Mouse (Mus musculus) small intestine, adult 2 months (tissue): ENCODE data around the gene Mfsd13b. TPM values are rescaled to one million over a fixed set of nuclear protein-coding genes. Genes with fewer than 3 reads are reported as not detected.
"Not testable (repeated sequence)": the region's sequence is repeated elsewhere in the genome, so short reads cannot be mapped to it uniquely, and the experiment has no call there.

Experiments used
- H3K27ac ChIP-seq: fragments of 200-500 bp; 2 replicates; pipeline ENCODE4 v1.5.1; 2012; ENCODE audit warnings: low read depth, low read length, control low read depth, inconsistent platforms; ENCODE audit not compliant: insufficient read depth
- H3K27me3 ChIP-seq: fragments of 200-500 bp; 2 replicates; pipeline ENCODE4 v1.6.1; 2012; ENCODE audit warnings: mild to moderate bottlenecking, moderate library complexity, low read length, inconsistent platforms; ENCODE audit not compliant: control insufficient read depth, insufficient read depth
- H3K36me3 ChIP-seq: fragments of 200-500 bp; 2 replicates; pipeline ENCODE4 v1.6.1; 2012; ENCODE audit warnings: mild to moderate bottlenecking, low read length, control low read depth, inconsistent platforms; ENCODE audit not compliant: control insufficient read depth, insufficient read depth
- H3K4me1 ChIP-seq: fragments of 200-500 bp; 2 replicates; pipeline ENCODE4 v1.6.1; 2012; ENCODE audit warnings: low read length, inconsistent platforms, mixed read lengths; ENCODE audit not compliant: control insufficient read depth, insufficient read depth, insufficient read length
- H3K4me3 ChIP-seq: fragments of 200-500 bp; 2 replicates; pipeline ENCODE4 v1.5.1; 2012; ENCODE audit warnings: low read depth, mild to moderate bottlenecking, control low read depth, inconsistent platforms, low read length, moderate library complexity
- CTCF ChIP-seq: fragments of 200-500 bp; IDR thresholded peaks from 2 replicates; pipeline ENCODE4 v1.5.1; 2012; ENCODE audit warnings: low read depth, mild to moderate bottlenecking, control low read depth, inconsistent platforms, low read length, moderate library complexity, mixed read lengths; ENCODE audit not compliant: insufficient replicate concordance, insufficient read length; ENCODE audit errors: extremely low read depth
- POLR2A ChIP-seq: fragments of 200-500 bp; IDR thresholded peaks from 2 replicates; pipeline ENCODE4 v1.6.1; 2012; ENCODE audit warnings: low read depth, mild to moderate bottlenecking, control low read depth, inconsistent platforms, low read length, moderate library complexity
- WGBS: fragments of 180-500 bp; shearing (Covaris S2); methylation state at CpG from one replicate; pipeline ENCODE4 v1.1.7; 2018; 5-methylcytosine and 5-hydroxymethylcytosine counted together
- polyA plus RNA-seq: library from polyadenylated mRNA; depleted of rRNA; stranded (reverse); fragments of >200 nt; gene quantifications from 2 replicates; pipeline ENCODE4 v1.2.3, GENCODE M21; 2012

Gene Mfsd13b
- polyA plus RNA-seq, 1 experiment = 0.13 TPM

- no peak overlapping the region for H3K4me3 ChIP-seq
- peaks cover 5% of the 10 kb centered on the region; the same call in 1 of the 2 replicates for H3K4me1 ChIP-seq
- H3K27ac ChIP-seq = peak overlapping the region; percentile 29; the same call in 1 of the 2 replicates
- WGBS = 60% methylated on average over 5 of the region's 5 CpGs
- peaks cover 29% of the 10 kb centered on the region for H3K36me3 ChIP-seq
- no peak for TF ChIP-seq POLR2A
- no peak for TF ChIP-seq CTCF
- no peaks in the 10 kb centered on the region for H3K27me3 ChIP-seq
Measured at GRCm38 (mm10) chr7:120963126-120963525, 19.2 kb upstream of the Mfsd13b start.

GRCm38 (mm10) chr7:120969221-120969620 is 13.1 kb upstream of the Mfsd13b start:
- TF ChIP-seq POLR2A = no peak
- no peak for TF ChIP-seq CTCF
- 54% methylated on average over 7 of the region's 7 CpGs for WGBS
- no peak overlapping the region for H3K27ac ChIP-seq

GRCm38 (mm10) chr7:120970112-120970511 is 12.2 kb upstream of the Mfsd13b start:
- TF ChIP-seq POLR2A (no peak), CTCF (no peak)
- H3K4me1 ChIP-seq = peaks cover 6% of the 10 kb centered on the region; the same call in 1 of the 2 replicates
- no peak overlapping the region for H3K4me3 ChIP-seq
- no peak overlapping the region for H3K27ac ChIP-seq
- H3K27me3 ChIP-seq = no peaks in the 10 kb centered on the region
- peaks cover 18% of the 10 kb centered on the region for H3K36me3 ChIP-seq
- 81% methylated on average over 5 of the region's 5 CpGs for WGBS

More at GRCm38 (mm10) chr7:120969221-120969620, 13.1 kb upstream of the Mfsd13b start:
- H3K36me3 ChIP-seq = peaks cover 18% of the 10 kb centered on the region
- no peaks in the 10 kb centered on the region for H3K27me3 ChIP-seq
- no peak overlapping the region for H3K4me3 ChIP-seq
- peaks cover 3% of the 10 kb centered on the region; the same call in 1 of the 2 replicates for H3K4me1 ChIP-seq

DNA sequence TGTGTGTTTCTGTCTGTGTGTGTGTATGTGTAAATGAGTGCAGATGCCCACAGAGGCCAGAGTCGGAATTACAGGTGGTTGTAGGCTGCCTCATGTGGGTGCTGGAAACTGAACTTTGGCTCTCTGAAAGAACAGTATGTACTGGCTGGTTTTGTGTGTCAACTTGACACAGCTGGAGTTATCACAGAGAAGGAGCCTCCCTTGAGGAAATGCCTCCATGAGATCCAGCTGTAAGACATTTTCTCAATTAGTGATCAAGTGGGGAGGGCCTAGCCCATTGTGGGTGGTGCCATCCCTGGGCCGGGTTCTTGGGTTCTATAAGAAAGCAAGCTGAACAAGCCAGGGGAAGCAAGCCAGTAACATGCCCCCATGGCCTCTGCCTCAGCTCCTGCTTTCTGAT is 9.8 kb upstream of the Mfsd13b start:
- WGBS = 62% methylated on average over 2 of the region's 2 CpGs
- H3K4me1 ChIP-seq, H3K4me3 ChIP-seq, H3K27me3 ChIP-seq: not testable (repeated sequence)
- Histone ChIP-seq H3K27ac (peak overlapping the region; percentile 61; the same call in 1 of the 2 replicates), H3K36me3 (peaks cover 12% of the 10 kb centered on the region)

GRCm38 (mm10) chr7:120974001-120974400 is 8.3 kb upstream of the Mfsd13b start:
- H3K36me3 ChIP-seq = peaks cover 7% of the 10 kb centered on the region
- no peaks in the 10 kb centered on the region for H3K27me3 ChIP-seq
- WGBS = 48% methylated on average over 3 of the region's 3 CpGs
- H3K4me3 ChIP-seq = no peak overlapping the region
- TF ChIP-seq CTCF = no peak
- peak overlapping the region; percentile 72 for H3K27ac ChIP-seq
- H3K4me1 ChIP-seq = peaks cover 8% of the 10 kb centered on the region; the same call in 1 of the 2 replicates

- no peaks in the 10 kb centered on the region; the same call in 1 of the 2 replicates for H3K36me3 ChIP-seq
- H3K4me1 ChIP-seq = peaks cover 11% of the 10 kb centered on the region
- TF ChIP-seq CTCF (no peak), POLR2A (no peak)
- peak overlapping the region; percentile 39; the same call in 1 of the 2 replicates for H3K27ac ChIP-seq
- H3K4me3 ChIP-seq = no peak overlapping the region
- no peaks in the 10 kb centered on the region for H3K27me3 ChIP-seq
- 52% methylated on average over 7 of the region's 7 CpGs for WGBS
Measured at GRCm38 (mm10) chr7:120977063-120977462, 5.2 kb upstream of the Mfsd13b start.

DNA sequence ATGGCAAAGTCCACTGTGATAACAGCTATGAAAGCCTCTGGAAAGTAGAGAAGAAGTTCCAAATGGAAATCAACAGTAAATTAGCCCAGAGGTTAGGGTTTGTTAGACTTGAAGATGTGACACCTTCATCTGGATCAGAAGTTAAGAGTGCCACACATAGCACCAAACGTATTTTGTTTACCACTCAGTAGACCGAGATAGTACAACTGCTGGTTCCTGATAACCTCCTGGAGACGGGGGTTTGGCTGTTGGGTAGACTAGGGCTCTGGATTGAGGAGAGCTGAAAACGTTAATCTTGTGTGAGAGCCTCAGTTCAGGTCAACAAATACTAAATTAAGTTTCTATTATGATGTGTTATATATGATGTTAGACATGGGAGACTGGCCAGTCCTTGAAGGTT is 2.3 kb upstream of the Mfsd13b start:
- H3K27ac ChIP-seq = peak overlapping the region; percentile 77
- 45% methylated on average over 4 of the region's 4 CpGs for WGBS

More for the DNA sequence above, 2.3 kb upstream of the Mfsd13b start:
- H3K4me1 ChIP-seq = peaks cover 6% of the 10 kb centered on the region
- TF ChIP-seq CTCF (no peak), POLR2A (no peak)
- H3K4me3 ChIP-seq = no peak overlapping the region
- H3K27me3 ChIP-seq = no peaks in the 10 kb centered on the region
- no peaks in the 10 kb centered on the region; the same call in 1 of the 2 replicates for H3K36me3 ChIP-seq
